Mouse (Mus musculus) NIH3T3 (cell line): ENCODE data around the gene Zfp385b.

Source experiments
- DNase-seq: peaks from one replicate; pipeline ENCODE4 v3.0.0-alpha.2; 2012; ENCODE audit warnings: low read depth

The Zfp385b gene

GRCm38 (mm10) chr2:77819539-77819938 lies at the start of gene Zfp385b:
Zfp385b (minus strand) TSS chr2:77819639.
- no peak for DNase-seq

- no peak for DNase-seq
Measured at GRCm38 (mm10) chr2:77863934-77864333, 44.5 kb upstream of the Zfp385b start.

GRCm38 (mm10) chr2:77863522-77863921 lies 44.1 kb upstream of the Zfp385b start:
- no peak for DNase-seq

- no peak for DNase-seq
Measured at GRCm38 (mm10) chr2:77841464-77841863, 22.0 kb upstream of the Zfp385b start.

- no peak for DNase-seq
Measured at GRCm38 (mm10) chr2:77839587-77839986, 20.1 kb upstream of the Zfp385b start.

GRCm38 (mm10) chr2:77838688-77839087 lies 19.2 kb upstream of the Zfp385b start:
- DNase-seq: no peak

GRCm38 (mm10) chr2:77835781-77836180 lies 16.3 kb upstream of the Zfp385b start:
- no peak for DNase-seq

GRCm38 (mm10) chr2:77826133-77826828 lies 6.8 kb upstream of the Zfp385b start:
- peak; percentile 5 for DNase-seq

GRCm38 (mm10) chr2:77823026-77823425 lies 3.6 kb upstream of the Zfp385b start:
- DNase-seq: no peak

- DNase-seq: no peak
Measured at GRCm38 (mm10) chr2:77817357-77817894, 2.0 kb downstream of the Zfp385b start.

- no peak for DNase-seq
Measured at GRCm38 (mm10) chr2:77816413-77817314, 2.8 kb downstream of the Zfp385b start.

- DNase-seq: no peak
Measured at GRCm38 (mm10) chr2:77815775-77816412, 3.5 kb downstream of the Zfp385b start.

- no peak for DNase-seq
Measured at GRCm38 (mm10) chr2:77814896-77815295, 4.5 kb downstream of the Zfp385b start.

- no peak for DNase-seq
Measured at GRCm38 (mm10) chr2:77813029-77813428, 6.4 kb downstream of the Zfp385b start.

- no peak for DNase-seq
Measured at GRCm38 (mm10) chr2:77810748-77811147, 8.7 kb downstream of the Zfp385b start.

- DNase-seq: no peak
Measured at GRCm38 (mm10) chr2:77804781-77805180, 14.7 kb downstream of the Zfp385b start.

GRCm38 (mm10) chr2:77802291-77802690 lies 17.1 kb downstream of the Zfp385b start:
- peak; percentile 3 for DNase-seq

GRCm38 (mm10) chr2:77801430-77801829 lies 18.0 kb downstream of the Zfp385b start:
- DNase-seq: no peak

GRCm38 (mm10) chr2:77801009-77801408 lies 18.4 kb downstream of the Zfp385b start:
- DNase-seq: no peak

GRCm38 (mm10) chr2:77797233-77797632 lies 22.2 kb downstream of the Zfp385b start:
- DNase-seq: no peak

- peak; percentile 28 for DNase-seq
Measured at GRCm38 (mm10) chr2:77795859-77796552, 23.4 kb downstream of the Zfp385b start.

GRCm38 (mm10) chr2:77790846-77791245 lies 28.6 kb downstream of the Zfp385b start:
- no peak for DNase-seq
